Mouse (Mus musculus): ENCODE results near the gene Pqbp1. TPM values are rescaled to one million over a fixed set of nuclear protein-coding genes. Genes with fewer than 3 reads are reported as not detected.

Pqbp1 gene
- polyA plus RNA-seq, 1 experiment from 2014 or later: 102 TPM

Other genes with a start within 250 kb of the Pqbp1 start
- gene Prickle3, start 242.0 kb downstream of the Pqbp1 start, polyA plus RNA-seq (2014; fragmentation: Nextera tagmentation; extraction: Ambion mirVana): 11.1 and 12.0 TPM in 2 replicates
- 299 and 310 TPM in 2 replicates for gene Plp2, start 227.9 kb downstream of the Pqbp1 start, polyA plus RNA-seq (2014; fragmentation: Nextera tagmentation; extraction: Ambion mirVana)
- gene Magix, start 218.0 kb downstream of the Pqbp1 start, polyA plus RNA-seq (2014; fragmentation: Nextera tagmentation; extraction: Ambion mirVana): 0.71 and 0.80 TPM in 2 replicates
- 39.0 and 42.0 TPM in 2 replicates for gene Gpkow, start 202.1 kb downstream of the Pqbp1 start, polyA plus RNA-seq (2014; fragmentation: Nextera tagmentation; extraction: Ambion mirVana)
- gene Wdr45, start 184.9 kb downstream of the Pqbp1 start, polyA plus RNA-seq (2014; fragmentation: Nextera tagmentation; extraction: Ambion mirVana): 26.7 and 28.8 TPM in 2 replicates
- 0.54 TPM in 1 of 2 replicates, not detected in the other for gene Gm45208, start 177.0 kb downstream of the Pqbp1 start, polyA plus RNA-seq (2014; fragmentation: Nextera tagmentation; extraction: Ambion mirVana)
- 91.5 and 95.7 TPM in 2 replicates for gene Praf2, start 170.8 kb downstream of the Pqbp1 start, polyA plus RNA-seq (2014; fragmentation: Nextera tagmentation; extraction: Ambion mirVana)
- 18.5 and 24.6 TPM in 2 replicates for gene Ccdc120, start 148.4 kb downstream of the Pqbp1 start, polyA plus RNA-seq (2014; fragmentation: Nextera tagmentation; extraction: Ambion mirVana)
- gene Tfe3, start 136.7 kb downstream of the Pqbp1 start, polyA plus RNA-seq (2014; fragmentation: Nextera tagmentation; extraction: Ambion mirVana): 20.9 and 22.3 TPM in 2 replicates
- gene Gripap1, start 109.5 kb downstream of the Pqbp1 start, polyA plus RNA-seq (2014; fragmentation: Nextera tagmentation; extraction: Ambion mirVana): 35.7 and 41.8 TPM in 2 replicates
- gene Kcnd1, start 77.0 kb downstream of the Pqbp1 start, polyA plus RNA-seq (2014; fragmentation: Nextera tagmentation; extraction: Ambion mirVana): 2.8 and 2.9 TPM in 2 replicates
- 28.5 and 33.6 TPM in 2 replicates for gene Otud5, start 57.9 kb downstream of the Pqbp1 start, polyA plus RNA-seq (2014; fragmentation: Nextera tagmentation; extraction: Ambion mirVana)
- 8.0 and 10.8 TPM in 2 replicates for gene Pim2, start 21.0 kb downstream of the Pqbp1 start, polyA plus RNA-seq (2014; fragmentation: Nextera tagmentation; extraction: Ambion mirVana)
- gene Slc35a2, start 15.2 kb downstream of the Pqbp1 start, polyA plus RNA-seq (2014; fragmentation: Nextera tagmentation; extraction: Ambion mirVana): 16.8 and 17.4 TPM in 2 replicates
- gene Timm17b, start 88 bp upstream of the Pqbp1 start, polyA plus RNA-seq (2014; fragmentation: Nextera tagmentation; extraction: Ambion mirVana): 159 and 172 TPM in 2 replicates
- not detected in 2 replicates for gene Gm10491, start 8.6 kb upstream of the Pqbp1 start, polyA plus RNA-seq (2014; fragmentation: Nextera tagmentation; extraction: Ambion mirVana)
- not detected in 2 replicates for gene Gm10490, start 10.3 kb upstream of the Pqbp1 start, polyA plus RNA-seq (2014; fragmentation: Nextera tagmentation; extraction: Ambion mirVana)
- 9.0 and 9.5 TPM in 2 replicates for gene Pcsk1n, start 20.6 kb upstream of the Pqbp1 start, polyA plus RNA-seq (2014; fragmentation: Nextera tagmentation; extraction: Ambion mirVana)
- gene Eras, start 29.3 kb upstream of the Pqbp1 start, polyA plus RNA-seq (2014; fragmentation: Nextera tagmentation; extraction: Ambion mirVana): not detected in 2 replicates
- 26.2 and 27.8 TPM in 2 replicates for gene Hdac6, start 48.6 kb upstream of the Pqbp1 start, polyA plus RNA-seq (2014; fragmentation: Nextera tagmentation; extraction: Ambion mirVana)
- 0.73 and 0.90 TPM in 2 replicates for gene Gata1, start 78.8 kb upstream of the Pqbp1 start, polyA plus RNA-seq (2014; fragmentation: Nextera tagmentation; extraction: Ambion mirVana)
- not detected in 2 replicates for gene Glod5, start 119.2 kb upstream of the Pqbp1 start, polyA plus RNA-seq (2014; fragmentation: Nextera tagmentation; extraction: Ambion mirVana)
- 55.8 and 57.5 TPM in 2 replicates for gene Suv39h1, start 175.5 kb upstream of the Pqbp1 start, polyA plus RNA-seq (2014; fragmentation: Nextera tagmentation; extraction: Ambion mirVana)
- gene Was, start 191.2 kb upstream of the Pqbp1 start, polyA plus RNA-seq (2014; fragmentation: Nextera tagmentation; extraction: Ambion mirVana): 0.30 and 0.62 TPM in 2 replicates
- 27.9 and 28.0 TPM in 2 replicates for gene Wdr13, start 233.6 kb upstream of the Pqbp1 start, polyA plus RNA-seq (2014; fragmentation: Nextera tagmentation; extraction: Ambion mirVana)
- 494 and 570 TPM in 2 replicates for gene Rbm3, start 246.6 kb upstream of the Pqbp1 start, polyA plus RNA-seq (2014; fragmentation: Nextera tagmentation; extraction: Ambion mirVana)

All from stomach, embryonic 14.5 days (tissue).